Mouse (Mus musculus) lung, adult 2 months (tissue): ENCODE data around the gene Agtrap. TPM values are rescaled to one million over a fixed set of nuclear protein-coding genes. Genes with fewer than 3 reads are reported as not detected.
"Not testable (repeated sequence)": the region's sequence is repeated elsewhere in the genome, so short reads cannot be mapped to it uniquely, and the experiment has no call there.

Experiments
- DNase-seq: peaks from one replicate; pipeline ENCODE4 v3.0.0; 2022
- H3K4me1 ChIP-seq: fragments of 200-500 bp; 2 replicates; pipeline ENCODE4 v1.6.1; 2011; ENCODE audit warnings: low read length; ENCODE audit not compliant: control insufficient read depth, insufficient read depth
- H3K4me3 ChIP-seq: fragments of 200-500 bp; replicated peaks from 2 replicates; pipeline ENCODE3; 2011; ENCODE audit warnings: low read depth, mild to moderate bottlenecking, control low read depth, low read length; ENCODE audit errors: extremely low read depth
- CTCF ChIP-seq: fragments of 200-500 bp; IDR thresholded peaks from 2 replicates; pipeline ENCODE4 v1.5.1; 2011; ENCODE audit warnings: mild to moderate bottlenecking, low read length, control low read depth; ENCODE audit not compliant: insufficient read depth
- POLR2A ChIP-seq: fragments of 200-500 bp; IDR thresholded peaks from 2 replicates; pipeline ENCODE4 v1.6.1; 2011; ENCODE audit warnings: low read depth, mild to moderate bottlenecking, control low read depth, low read length, borderline replicate concordance; ENCODE audit errors: extremely low read depth
- WGBS: fragments of 180-500 bp; shearing (Covaris S2); methylation state at CpG from one replicate; pipeline ENCODE4 v1.1.7; 2018; 5-methylcytosine and 5-hydroxymethylcytosine counted together
- polyA plus RNA-seq: library from polyadenylated mRNA; depleted of rRNA; stranded (reverse); fragments of >200 nt; gene quantifications from 2 replicates; pipeline ENCODE4 v1.2.3, GENCODE M21; 2012

The Agtrap gene
- polyA plus RNA-seq, 1 experiment: 56.8 TPM

DNA sequence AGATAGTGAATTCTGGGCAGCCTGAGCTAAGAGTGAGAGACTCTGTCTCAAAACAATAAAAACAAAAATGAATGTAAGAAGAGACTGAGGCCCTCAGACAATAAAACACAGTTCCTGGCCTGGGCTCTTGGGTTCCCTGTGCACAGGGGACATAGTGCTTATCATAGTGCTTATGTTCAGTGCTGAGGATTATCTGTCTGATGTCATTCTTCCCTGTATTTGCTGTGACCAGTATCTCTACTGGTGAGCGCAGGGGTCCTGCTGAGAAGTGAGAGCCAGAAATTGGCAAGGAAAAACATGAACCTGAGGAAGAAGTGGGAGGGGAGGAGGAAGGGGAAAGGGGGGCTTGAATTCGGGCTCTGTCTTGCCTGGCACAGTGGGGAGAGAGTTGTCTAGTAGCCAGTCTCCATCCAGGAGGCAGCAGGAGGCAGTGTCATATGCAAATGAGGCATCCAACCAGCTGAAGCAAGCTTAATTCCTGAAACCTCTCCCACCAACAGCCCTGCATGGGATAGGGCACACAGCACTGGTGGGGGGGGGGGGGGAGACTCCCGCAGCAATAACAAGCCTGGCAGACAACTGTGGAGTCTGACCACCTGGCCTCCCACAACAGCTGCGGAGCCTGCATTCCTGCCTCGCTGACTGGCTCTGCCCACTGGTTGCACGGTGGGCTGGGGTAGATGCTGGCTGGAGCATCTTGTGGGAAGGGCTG, 34.3 kb upstream of the Agtrap start:
- TF ChIP-seq CTCF: no peak
- TF ChIP-seq POLR2A: no peak
- H3K4me3 ChIP-seq: no peak overlapping the region

GRCm38 (mm10) chr4:148121362-148121761, 33.5 kb upstream of the Agtrap start:
- WGBS: 62% methylated on average over 4 of the region's 4 CpGs
- DNase-seq: no peak
- Histone ChIP-seq H3K4me1 (no peaks in the 10 kb centered on the region), H3K4me3 (no peak overlapping the region)
- no peak for TF ChIP-seq CTCF
- no peak for TF ChIP-seq POLR2A

More for the DNA sequence above, 34.3 kb upstream of the Agtrap start:
- DNase-seq: no peak
- WGBS: 23% methylated on average over 6 of the region's 6 CpGs
- H3K4me1 ChIP-seq: no peaks in the 10 kb centered on the region

DNA sequence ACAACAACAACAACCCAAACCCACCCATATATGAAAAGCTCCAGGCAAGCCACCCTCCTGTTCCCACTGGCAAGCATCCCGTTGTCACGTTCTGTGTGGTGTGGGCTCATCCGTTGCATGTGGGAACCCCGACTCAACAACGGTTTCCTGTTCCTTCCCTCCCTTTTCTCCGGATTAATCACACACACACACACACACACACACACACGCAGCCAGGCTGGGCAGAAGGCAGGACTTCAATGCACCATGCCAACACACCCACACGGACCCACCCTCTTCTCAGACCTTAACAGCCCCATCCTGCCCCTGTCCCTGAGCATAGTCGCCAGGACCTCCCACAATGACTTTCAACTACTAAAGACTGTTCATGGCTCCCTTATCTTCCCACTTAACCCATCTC, 32.7 kb upstream of the Agtrap start:
- WGBS: 49% methylated on average over 9 of the region's 9 CpGs
- Histone ChIP-seq H3K4me1 (no peaks in the 10 kb centered on the region), H3K4me3 (no peak overlapping the region)
- no peak for TF ChIP-seq POLR2A
- TF ChIP-seq CTCF: no peak
- DNase-seq: no peak

GRCm38 (mm10) chr4:148119578-148119977, 31.7 kb upstream of the Agtrap start:
- DNase-seq, H3K4me3 ChIP-seq, H3K4me1 ChIP-seq: not testable (repeated sequence)
- 79% methylated on average over 9 of the region's 9 CpGs for WGBS

DNA sequence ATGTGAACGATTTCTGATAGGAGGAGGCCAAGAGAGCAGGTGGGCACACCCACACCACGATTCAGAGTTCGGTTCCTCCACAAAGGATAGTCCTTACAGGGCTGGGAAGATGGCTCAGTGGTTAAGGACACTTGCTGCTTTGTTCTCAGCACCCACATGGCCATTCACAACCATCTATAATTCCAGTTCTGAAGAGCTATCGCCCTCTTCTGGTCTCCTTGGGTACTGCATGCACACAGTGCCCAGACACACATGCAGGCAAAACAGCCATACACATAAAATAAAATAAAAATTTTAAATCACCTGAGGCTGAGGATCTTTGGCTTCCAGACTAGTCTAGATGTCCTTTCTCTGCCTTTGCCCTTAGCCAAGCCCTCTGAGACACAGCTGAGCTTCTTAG, 29.6 kb upstream of the Agtrap start:
- WGBS: 74% methylated on average over 4 of the region's 4 CpGs
- no peak overlapping the region for H3K4me3 ChIP-seq
- TF ChIP-seq POLR2A: no peak
- TF ChIP-seq CTCF: no peak
- H3K4me1 ChIP-seq: no peaks in the 10 kb centered on the region
- no peak for DNase-seq

DNA sequence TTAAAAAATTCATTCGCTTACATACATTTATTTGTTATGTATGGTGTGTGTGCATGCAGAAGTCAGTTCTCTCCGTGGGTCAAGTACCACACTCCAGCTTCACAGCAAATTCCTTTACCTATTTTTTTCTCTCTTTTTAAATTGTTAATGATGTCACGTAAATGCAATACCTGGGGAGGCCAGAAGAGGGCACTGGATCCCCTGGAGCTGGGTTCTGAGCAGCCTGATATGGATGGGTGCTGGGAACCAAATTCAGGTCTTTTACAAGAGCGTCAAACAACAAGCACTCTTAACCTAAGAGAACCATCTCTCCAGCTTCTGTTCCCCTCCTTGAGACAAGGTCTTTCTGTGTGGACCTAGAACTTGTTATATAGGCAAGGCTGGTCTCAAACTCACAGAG, 28.8 kb upstream of the Agtrap start:
- WGBS: 69% methylated on average over 4 of the region's 4 CpGs
- Histone ChIP-seq H3K4me1 (no peaks in the 10 kb centered on the region), H3K4me3 (no peak overlapping the region)
- no peak for DNase-seq
- TF ChIP-seq POLR2A (no peak), CTCF (no peak)

GRCm38 (mm10) chr4:148115467-148115866, 27.6 kb upstream of the Agtrap start:
- 5% methylated on average over 15 of the region's 15 CpGs for WGBS
- peak; percentile 32 for DNase-seq
- H3K4me1 ChIP-seq: no peaks in the 10 kb centered on the region
- H3K4me3 ChIP-seq: no peak overlapping the region
- TF ChIP-seq CTCF: peak; percentile 33
- no peak for TF ChIP-seq POLR2A

DNA sequence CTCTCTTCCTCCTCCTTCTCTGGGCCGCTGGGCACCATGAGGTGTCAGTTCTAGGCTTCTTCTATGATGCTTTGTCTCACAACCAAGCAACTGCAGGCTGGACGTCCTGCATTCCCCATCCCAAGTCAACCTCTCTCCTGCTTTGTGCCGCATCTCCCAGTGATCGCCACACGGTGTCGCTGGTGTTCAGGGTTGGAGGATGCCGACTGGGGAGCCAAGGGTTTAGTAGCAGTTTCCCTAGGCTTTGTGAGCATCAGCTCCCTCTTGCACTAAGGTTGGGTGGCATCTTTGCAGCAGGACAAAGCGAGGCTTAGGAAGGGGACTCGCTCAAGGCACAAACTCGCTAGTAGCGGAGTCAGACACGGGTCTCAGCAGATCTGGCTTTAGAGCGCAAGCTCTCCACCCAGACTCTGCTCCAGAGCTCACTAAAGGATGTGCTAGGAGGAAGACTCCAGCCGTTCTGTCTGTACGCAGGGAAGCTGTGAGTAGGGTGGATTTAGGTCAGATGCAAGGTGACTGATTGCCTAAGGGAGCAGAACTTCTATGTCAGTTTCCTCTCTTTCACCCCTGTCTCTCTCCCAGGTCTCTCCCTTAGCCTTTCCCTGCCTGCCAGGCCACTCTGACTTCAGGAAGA, 27.0 kb upstream of the Agtrap start:
- DNase-seq: peak; percentile 86
- no peak overlapping the region for H3K4me3 ChIP-seq
- H3K4me1 ChIP-seq: no peaks in the 10 kb centered on the region
- peak; percentile 99 for TF ChIP-seq CTCF
- TF ChIP-seq POLR2A: no peak
- 6% methylated on average over 15 of the region's 15 CpGs for WGBS

DNA sequence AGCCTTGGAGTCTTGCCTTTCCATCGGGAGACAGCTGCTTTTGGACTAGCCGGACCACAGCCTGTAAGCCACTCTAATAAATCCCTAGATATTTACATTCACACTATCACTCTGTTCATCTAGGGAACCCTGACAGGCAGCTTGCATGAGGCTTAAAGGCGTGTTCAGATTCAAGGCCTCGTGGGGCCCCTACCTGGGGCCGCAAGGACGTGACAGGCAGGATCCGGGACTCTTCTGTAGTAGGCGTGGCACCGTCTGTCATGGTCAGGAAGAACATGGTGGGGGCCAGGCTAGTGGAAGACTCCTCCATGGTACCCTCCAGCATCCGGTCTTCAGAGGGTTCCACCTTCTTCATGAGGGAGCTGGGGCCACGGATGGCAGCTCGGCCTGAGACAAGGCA, 24.7 kb upstream of the Agtrap start:
- Histone ChIP-seq H3K4me1 (no peaks in the 10 kb centered on the region), H3K4me3 (no peak overlapping the region)
- DNase-seq: no peak
- 72% methylated on average over 12 of the region's 12 CpGs for WGBS
- no peak for TF ChIP-seq CTCF
- TF ChIP-seq POLR2A: no peak

DNA sequence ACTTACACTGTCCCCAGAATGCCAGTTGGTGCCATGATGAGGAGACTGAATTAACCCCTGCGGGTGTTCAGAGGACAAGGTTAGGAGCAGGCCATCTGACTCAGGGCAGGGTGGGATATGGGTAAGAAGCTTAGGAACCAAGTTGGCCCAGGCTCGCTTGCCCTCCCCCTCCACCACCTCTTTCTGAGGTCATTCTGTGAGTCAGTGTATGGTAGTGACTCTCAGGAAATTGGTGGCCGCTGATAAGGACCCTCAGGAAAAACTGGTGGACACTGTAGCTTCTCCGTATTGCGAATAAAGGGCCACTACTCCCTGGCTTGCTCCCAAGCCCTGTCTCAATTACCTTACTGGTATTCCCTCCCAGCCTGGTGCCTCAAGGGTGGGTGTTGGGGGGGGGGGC, 21.4 kb upstream of the Agtrap start:
- TF ChIP-seq CTCF: no peak
- TF ChIP-seq POLR2A: no peak
- WGBS: 71% methylated on average over 5 of the region's 5 CpGs

More for the DNA sequence above, 21.4 kb upstream of the Agtrap start:
- H3K4me1 ChIP-seq: no peaks in the 10 kb centered on the region
- no peak overlapping the region for H3K4me3 ChIP-seq
- no peak for DNase-seq
